Mouse (Mus musculus) layer of hippocampus, postnatal 25 days (tissue): ENCODE measurements at regions not wholly inside any gene's neighbourhood (a gene's known extent, or its start where the extent isn't known, plus 50 kb on each side); places are given as distances from the start of the nearest gene placed in this dataset.

Experiments
- DNase-seq, 2 experiments: peaks; one replicate each; pipeline ENCODE4 v3.0.0; 2022; ENCODE audit warnings: mixed read lengths in 2 of 2, low spot score in 1 of 2; ENCODE audit errors: extremely low spot score in 1 of 2

DNA sequence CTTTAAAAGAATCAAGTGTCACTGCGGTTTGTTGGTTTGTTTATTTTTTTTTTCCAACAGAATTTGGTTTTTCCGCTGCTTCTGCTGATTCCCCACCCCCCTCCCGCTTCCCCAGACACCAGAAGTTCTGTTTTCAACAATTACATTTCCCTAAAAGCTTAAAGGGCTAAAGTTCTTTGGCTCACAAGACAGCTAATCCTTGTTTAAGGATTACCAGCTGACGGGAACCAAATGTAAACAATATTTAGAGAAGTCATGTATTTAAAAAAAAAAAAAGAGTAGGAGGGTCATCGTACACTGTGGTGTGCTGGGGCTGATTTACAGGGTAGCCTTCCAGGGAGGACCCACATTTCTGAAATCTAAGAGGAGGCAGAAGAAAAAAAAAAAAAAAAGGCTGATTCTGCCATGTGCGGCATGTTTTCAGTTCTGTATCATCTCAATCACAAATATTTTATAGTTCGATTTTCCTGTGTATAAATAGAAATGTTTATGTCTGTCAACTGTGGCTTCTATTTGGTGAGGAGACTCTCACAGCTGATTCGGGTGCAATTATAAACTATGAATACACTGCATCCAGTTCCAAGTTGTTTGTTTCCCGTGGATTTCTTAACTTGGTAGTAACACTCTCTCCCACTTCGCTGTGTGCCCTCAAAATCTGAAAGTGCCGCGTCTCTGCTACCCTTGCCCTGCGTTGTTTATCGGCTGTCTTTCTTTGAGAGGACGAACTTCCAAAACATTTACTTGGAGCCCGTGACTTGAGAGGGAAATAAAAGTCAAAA is 456.3 kb upstream of the Jarid2 start:
- no peak for DNase-seq

DNA sequence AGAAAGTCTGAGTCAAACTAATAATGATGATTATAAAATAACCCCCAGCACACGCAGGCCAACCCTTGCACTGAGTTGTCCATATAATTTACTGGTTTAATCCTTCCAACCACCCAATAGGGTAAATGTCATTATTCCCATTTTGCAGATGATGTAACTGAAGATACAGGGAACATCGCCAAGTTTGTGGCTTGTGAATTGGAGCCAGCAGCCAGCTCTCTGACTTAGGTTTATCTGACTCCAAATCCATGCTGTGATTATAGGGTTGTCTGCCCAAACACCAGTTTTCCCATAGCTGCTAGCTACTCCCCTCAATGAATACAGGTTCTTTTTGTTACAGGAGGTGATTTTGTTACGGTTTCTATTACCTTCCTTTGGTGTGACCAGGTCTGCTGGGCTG is 451.3 kb upstream of the Jarid2 start:
- no peak for DNase-seq

- DNase-seq = no peak
Measured at GRCm38 (mm10) chr13:44279036-44279435, 450.2 kb upstream of the Jarid2 start.

GRCm38 (mm10) chr13:44280296-44280695 is 449.0 kb upstream of the Jarid2 start:
- no peak for DNase-seq

- DNase-seq = no peak
Measured at GRCm38 (mm10) chr13:44281796-44282195, 447.5 kb upstream of the Jarid2 start.

DNA sequence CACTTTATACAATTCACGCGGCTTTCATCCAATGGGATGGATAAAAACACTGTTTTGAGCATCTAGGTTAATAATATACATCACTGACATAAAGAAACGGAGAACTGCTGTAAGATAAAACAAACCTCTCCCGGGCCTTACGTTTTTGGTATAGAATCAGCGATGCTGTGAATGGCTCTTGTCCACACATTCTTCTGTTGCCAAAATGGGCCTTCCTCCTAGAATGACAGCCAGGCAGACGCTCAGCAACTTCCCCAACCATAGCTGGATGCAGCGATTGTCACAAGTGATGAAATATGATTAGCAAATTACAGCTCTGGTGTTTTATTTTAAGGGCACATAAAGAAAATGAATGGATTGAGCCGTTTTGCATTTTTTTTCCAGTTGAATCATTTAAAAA is 447.0 kb upstream of the Jarid2 start:
- no peak for DNase-seq

DNA sequence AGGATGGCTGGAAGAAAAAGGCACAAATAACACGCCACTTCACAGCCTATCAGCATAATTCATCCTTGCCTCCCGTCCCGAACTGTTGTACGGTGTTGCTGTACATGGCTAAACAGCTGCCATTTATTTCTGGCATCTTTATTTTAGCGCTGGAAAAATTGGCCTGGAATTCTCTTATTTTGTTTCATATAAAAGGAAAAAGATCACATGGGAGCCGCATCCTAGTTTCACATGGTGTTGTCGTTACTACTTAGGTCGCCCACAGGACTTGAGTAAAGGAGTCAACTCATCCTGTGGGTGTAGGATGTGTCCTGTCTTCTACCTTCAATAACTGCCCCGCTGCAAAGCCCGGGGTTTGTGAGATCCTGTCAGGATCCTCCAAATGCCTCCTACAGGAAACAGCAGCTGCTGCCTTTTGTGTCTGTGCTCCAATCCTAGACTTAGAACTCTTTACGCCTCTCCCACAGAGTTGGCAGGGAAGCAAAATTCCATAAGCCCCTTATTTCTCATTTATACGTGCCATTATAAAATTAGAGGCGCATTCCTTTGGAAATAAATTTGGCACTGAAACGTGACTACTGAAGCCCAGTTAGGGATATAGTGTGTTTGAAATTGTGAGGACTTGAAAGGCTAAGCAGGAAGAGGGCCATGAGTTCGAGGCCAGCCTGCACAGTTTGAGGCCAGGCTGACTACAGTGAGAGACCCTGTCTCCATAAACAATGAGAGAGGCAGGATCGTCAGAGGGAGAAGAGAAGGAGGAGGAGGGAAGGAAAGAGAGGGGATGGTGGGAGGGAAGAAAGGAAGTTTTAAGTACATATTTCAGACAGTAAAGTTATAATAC is 446.3 kb upstream of the Jarid2 start:
- peak in 1 of 2 experiments; percentile 18 for DNase-seq

GRCm38 (mm10) chr13:44285881-44286280 is 443.4 kb upstream of the Jarid2 start:
- DNase-seq = no peak

DNA sequence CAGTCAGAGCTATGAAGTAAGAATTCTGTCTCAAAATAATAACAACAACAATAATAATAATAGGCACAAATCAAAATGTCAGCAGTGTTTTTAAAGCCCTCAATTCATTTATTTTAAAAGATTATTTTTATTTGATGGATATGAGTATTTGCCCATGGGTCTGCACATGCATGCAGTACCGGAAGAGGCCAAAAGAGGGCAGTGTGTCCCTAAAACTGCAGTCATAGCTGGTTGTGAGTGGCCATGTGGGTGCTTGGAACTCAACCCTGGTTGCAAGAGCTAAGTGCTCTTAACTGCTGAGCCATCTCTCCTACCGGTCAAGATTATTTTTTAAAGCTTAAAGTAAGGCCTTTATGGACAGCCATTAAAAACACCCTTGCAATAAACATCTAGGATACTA is 439.1 kb upstream of the Jarid2 start:
- no peak for DNase-seq

- no peak for DNase-seq
Measured at GRCm38 (mm10) chr13:44292476-44293056, 436.7 kb upstream of the Jarid2 start.

GRCm38 (mm10) chr13:44293736-44294416 is 435.4 kb upstream of the Jarid2 start:
- DNase-seq = peak in 1 of 2 experiments; percentile 18

- DNase-seq = no peak
Measured at GRCm38 (mm10) chr13:44295621-44296020, 433.7 kb upstream of the Jarid2 start.

- DNase-seq = no peak
Measured at GRCm38 (mm10) chr13:44300611-44301010, 428.7 kb upstream of the Jarid2 start.

- no peak for DNase-seq
Measured at GRCm38 (mm10) chr13:44301215-44301614, 428.1 kb upstream of the Jarid2 start.

- DNase-seq = no peak
Measured at GRCm38 (mm10) chr13:44301936-44302335, 427.3 kb upstream of the Jarid2 start.

DNA sequence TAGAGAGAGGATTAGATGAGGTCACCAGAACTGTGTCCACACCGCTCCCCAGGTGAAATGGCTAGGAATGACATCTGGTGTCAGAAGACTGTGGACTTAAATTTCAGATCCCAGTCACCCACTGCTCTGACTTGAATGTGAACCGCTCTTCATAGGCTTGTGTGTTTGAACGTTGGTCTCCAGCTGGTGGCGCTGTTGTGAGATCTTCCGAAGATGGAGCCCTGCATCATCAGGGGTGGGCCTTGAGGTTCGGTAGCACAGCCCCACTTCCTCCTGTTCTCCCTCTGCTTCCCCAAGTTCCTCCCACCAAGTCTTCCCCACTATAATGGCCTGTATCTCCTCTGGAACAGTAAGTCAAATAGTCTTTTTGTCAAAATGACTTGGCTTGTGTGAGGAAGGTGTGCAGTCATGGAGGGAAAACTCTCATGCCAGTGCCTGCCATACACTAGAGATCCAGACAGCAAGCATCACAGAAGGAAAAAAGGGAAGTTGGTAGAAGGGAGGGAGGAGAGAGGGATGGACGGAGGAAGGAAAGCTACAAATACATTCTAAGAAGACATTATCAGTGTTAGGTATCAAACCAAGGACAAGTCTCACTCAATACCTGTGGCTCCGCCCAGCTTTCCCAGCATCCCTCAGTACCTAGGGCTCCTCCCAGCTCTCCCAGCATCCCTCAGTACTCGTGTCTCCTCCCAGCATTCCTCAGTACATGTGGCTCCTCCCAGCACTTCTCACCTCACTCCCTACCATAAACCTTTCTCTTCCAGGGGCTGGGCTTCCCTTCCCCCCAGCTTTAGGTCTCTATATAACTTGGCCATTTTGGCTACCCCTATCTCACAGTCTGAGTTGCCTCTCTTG is 423.9 kb upstream of the Jarid2 start:
- no peak for DNase-seq

DNA sequence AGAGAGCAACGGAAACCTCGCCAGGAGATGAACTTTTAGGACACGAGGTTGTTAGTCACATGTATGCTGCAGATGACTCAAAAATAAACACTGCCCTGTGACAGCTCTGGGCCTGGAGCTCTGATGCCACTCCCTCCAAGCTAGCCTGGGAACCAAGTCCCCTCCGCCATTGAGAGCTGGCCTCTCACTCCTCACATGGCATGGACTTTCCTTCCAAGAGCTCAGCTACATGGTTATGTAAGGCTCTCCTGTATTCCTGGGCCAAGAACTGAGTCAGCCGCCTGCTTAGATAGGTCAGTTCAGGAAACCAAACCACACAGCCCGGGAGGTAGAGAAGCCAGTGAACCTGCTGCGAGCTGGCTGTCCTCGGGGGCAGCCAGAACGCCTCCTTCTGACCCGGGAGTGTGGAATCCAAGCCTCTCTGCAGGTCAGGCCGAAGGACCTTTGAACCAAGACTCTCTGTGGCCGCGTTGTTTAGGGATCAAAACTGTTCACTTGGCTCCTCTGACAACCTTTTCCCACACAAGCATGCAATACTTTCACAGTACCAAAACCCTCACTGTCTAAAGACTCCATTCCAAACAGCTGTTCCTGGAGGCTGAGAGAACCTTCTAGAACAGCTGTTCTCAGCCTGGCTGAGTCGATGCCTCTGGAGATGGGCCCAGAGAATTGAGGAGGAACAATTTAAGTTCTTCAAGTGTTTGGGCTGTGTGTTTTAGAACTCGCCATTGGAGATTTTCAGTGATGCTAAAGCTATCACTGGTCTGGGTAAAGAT is 422.8 kb upstream of the Jarid2 start:
- DNase-seq = no peak

- no peak for DNase-seq
Measured at GRCm38 (mm10) chr13:44308227-44308626, 421.0 kb upstream of the Jarid2 start.

DNA sequence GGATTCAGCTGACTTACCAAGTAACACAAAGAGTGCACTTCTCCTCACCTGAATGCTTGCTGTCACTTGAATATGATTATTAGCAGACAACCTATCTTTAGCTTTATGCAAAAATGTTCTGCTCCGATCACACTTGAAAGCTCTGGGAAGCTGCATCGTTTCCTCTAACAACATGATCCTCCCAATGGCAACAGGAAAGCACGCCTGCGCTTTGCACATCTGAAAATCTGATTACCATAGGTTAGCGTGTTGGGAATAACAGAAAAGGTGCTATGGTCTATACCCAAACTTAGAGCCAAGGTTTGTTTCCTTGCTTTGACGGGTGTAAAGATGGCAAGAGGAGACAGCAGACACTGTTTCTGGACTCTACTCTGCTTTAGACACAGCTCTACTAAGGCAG is 417.0 kb upstream of the Jarid2 start:
- DNase-seq = no peak
